Comparison of ENCODE assay signal across 23 mouse cellular contexts in the genomic region with DNA sequence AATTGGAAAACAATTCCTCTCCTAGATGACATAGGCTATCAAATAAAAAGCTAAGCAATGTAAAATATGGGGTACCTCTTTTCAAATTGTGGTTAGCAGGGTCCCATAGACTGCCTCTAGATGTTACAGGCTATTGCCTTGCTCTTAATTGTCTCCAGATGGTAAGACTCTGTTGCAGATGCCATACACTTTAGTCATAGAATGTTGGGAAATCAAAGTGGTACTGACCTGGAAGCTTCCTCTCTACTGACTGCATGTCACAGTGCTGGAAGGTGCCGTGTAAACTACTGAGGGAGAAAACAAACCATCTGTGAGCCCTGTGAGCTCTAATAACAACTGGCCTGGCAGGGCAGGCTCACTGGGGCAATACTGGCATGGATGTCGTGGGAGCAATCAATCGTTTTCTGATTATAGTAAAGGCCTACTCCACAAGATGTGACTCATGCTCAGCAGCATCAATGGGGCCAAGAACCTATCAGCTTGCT.
DNase-seq lines count a peak whose midpoint lies in the region; ATAC-seq and TF ChIP-seq lines count a peak whose summit lies in the region.
"Had no signal": no experiment of that assay in that cellular context is flagged by ENCODE, and none has a peak within 500 bp of the region (broad histone marks: within the 10 kb centered on the region; RNA-seq: fewer than 3 reads in every experiment).

No protein-coding gene starts in this region.

- H3K27ac ChIP-seq in intestine, embryonic 14.5 days (ENCODE audit: low read depth) = no peak overlapping the region
- H3K27ac ChIP-seq in intestine, embryonic 15.5 days = no peak overlapping the region
- H3K27ac ChIP-seq in midbrain, embryonic 15.5 days = no peak overlapping the region
- H3K27ac ChIP-seq: embryonic facial prominence, embryonic 12.5 days; forebrain, embryonic 10.5 days; forebrain, embryonic 12.5 days had no signal

- no peaks in the 10 kb centered on the region for H3K79me3 ChIP-seq in C2C12 (ENCODE audit: low read depth)

- TF ChIP-seq POLR2A in myocyte (IDR thresholded peaks at IDR 0.05; ENCODE audit: insufficient read length, low read depth) = no peak

- no peak overlapping the region for H3K4me2 ChIP-seq in intestine, embryonic 14.5 days (ENCODE audit: low read length)
- no peak overlapping the region for H3K4me2 ChIP-seq in intestine, embryonic 15.5 days (replicated peaks)
- no peak overlapping the region for H3K4me2 ChIP-seq in myocyte (ENCODE audit: low read depth)
- H3K4me2 ChIP-seq in midbrain, embryonic 15.5 days = no peak overlapping the region
- H3K4me2 ChIP-seq: embryonic facial prominence, embryonic 12.5 days; forebrain, embryonic 12.5 days had no signal

- no peak overlapping the region for H3K4me3 ChIP-seq in intestine, embryonic 14.5 days (ENCODE audit: low read depth, low read length)
- H3K4me3 ChIP-seq in intestine, embryonic 15.5 days (replicated peaks) = no peak overlapping the region
- H3K4me3 ChIP-seq in C2C12 (ENCODE audit: insufficient read depth, poor library complexity, severe bottlenecking) (no peak overlapping the region), myocyte (no peak overlapping the region)
- H3K4me3 ChIP-seq in midbrain, embryonic 15.5 days = no peak overlapping the region
- H3K4me3 ChIP-seq: embryonic facial prominence, embryonic 12.5 days; forebrain, embryonic 10.5 days; forebrain, embryonic 12.5 days had no signal

- H3K79me2 ChIP-seq in C2C12 (ENCODE audit: control insufficient read depth, insufficient read depth) (no peaks in the 10 kb centered on the region), myocyte (ENCODE audit: control insufficient read depth, insufficient read depth) (no peaks in the 10 kb centered on the region)

- no peaks in the 10 kb centered on the region for H3K4me1 ChIP-seq in intestine, embryonic 14.5 days (replicated peaks; ENCODE audit: control insufficient read depth, insufficient read depth, low read length)
- no peaks in the 10 kb centered on the region for H3K4me1 ChIP-seq in intestine, embryonic 15.5 days (replicated peaks)
- no peaks in the 10 kb centered on the region for H3K4me1 ChIP-seq in midbrain, embryonic 15.5 days
- H3K4me1 ChIP-seq: forebrain, embryonic 12.5 days had no signal

- 89% methylated on average over 3 of the region's 3 CpGs for WGBS in intestine, embryonic 14.5 days
- 78% methylated on average over 3 of the region's 3 CpGs for WGBS in intestine, embryonic 15.5 days
- 87% methylated on average over 3 of the region's 3 CpGs for WGBS in midbrain, embryonic 15.5 days

- DNase-seq in intestine, embryonic 14.5 days (ENCODE audit: low spot score) = peak; percentile 25
- DNase-seq in NIH3T3 (ENCODE audit: low read depth) = peak; percentile 77
- no peak for DNase-seq in adrenal gland, adult 2 months
- DNase-seq in kidney, adult 9 months = no peak
- DNase-seq: adrenal gland, postnatal 10 days; adrenal gland, postnatal 25 days; B cell, adult 2 months; cerebellum, adult 11 months; cerebellum, adult 18-20 months; cerebellum, adult 8-10 months; cerebellum, adult 9-11 months; cerebellum, postnatal 14 days; cerebellum, postnatal 36 days; embryo, embryonic 11 days had no signal

- no peaks in the 10 kb centered on the region for H3K36me3 ChIP-seq in intestine, embryonic 14.5 days (ENCODE audit: control insufficient read depth, insufficient read depth, low read length)
- no peaks in the 10 kb centered on the region for H3K36me3 ChIP-seq in intestine, embryonic 15.5 days
- H3K36me3 ChIP-seq in C2C12 (ENCODE audit: control insufficient read depth, insufficient read depth) (no peaks in the 10 kb centered on the region), myocyte (ENCODE audit: control insufficient read depth, insufficient read depth) (no peaks in the 10 kb centered on the region)
- H3K36me3 ChIP-seq in midbrain, embryonic 15.5 days (replicated peaks) = no peaks in the 10 kb centered on the region
- H3K36me3 ChIP-seq: embryonic facial prominence, embryonic 12.5 days; forebrain, embryonic 10.5 days; forebrain, embryonic 12.5 days had no signal

- H3K9me3 ChIP-seq in intestine, embryonic 14.5 days (ENCODE audit: control insufficient read depth, low read length) = no peaks in the 10 kb centered on the region
- H3K9me3 ChIP-seq in intestine, embryonic 15.5 days = no peaks in the 10 kb centered on the region
- no peaks in the 10 kb centered on the region for H3K9me3 ChIP-seq in midbrain, embryonic 15.5 days
- H3K9me3 ChIP-seq: forebrain, embryonic 10.5 days; forebrain, embryonic 12.5 days had no signal

- H3K9ac ChIP-seq in intestine, embryonic 14.5 days (ENCODE audit: low read length) = no peak overlapping the region
- no peak overlapping the region for H3K9ac ChIP-seq in intestine, embryonic 15.5 days
- no peak overlapping the region for H3K9ac ChIP-seq in midbrain, embryonic 15.5 days
- H3K9ac ChIP-seq: embryonic facial prominence, embryonic 12.5 days; forebrain, embryonic 12.5 days had no signal

- no peak overlapping the region for H3ac ChIP-seq in C2C12 (ENCODE audit: control insufficient read depth, insufficient read length, low read depth)
- H3ac ChIP-seq in myocyte (ENCODE audit: control insufficient read depth, insufficient read length) = no peak overlapping the region

- TF ChIP-seq CTCF in C2C12 (IDR thresholded peaks at IDR 0.05; ENCODE audit: control insufficient read depth, insufficient read depth, insufficient read length) = no peak

- H3K27me3 ChIP-seq in intestine, embryonic 14.5 days (replicated peaks; ENCODE audit: control insufficient read depth, insufficient read depth, low read length) = no peaks in the 10 kb centered on the region
- H3K27me3 ChIP-seq in intestine, embryonic 15.5 days (replicated peaks) = no peaks in the 10 kb centered on the region
- H3K27me3 ChIP-seq in C2C12 (ENCODE audit: control insufficient read depth, insufficient read depth, insufficient read length) (peaks cover 4% of the 10 kb centered on the region), myocyte (ENCODE audit: control insufficient read depth, insufficient read depth, insufficient read length) (peaks cover 4% of the 10 kb centered on the region)
- no peaks in the 10 kb centered on the region for H3K27me3 ChIP-seq in midbrain, embryonic 15.5 days (replicated peaks)
- H3K27me3 ChIP-seq: embryonic facial prominence, embryonic 12.5 days; forebrain, embryonic 12.5 days had no signal

- ATAC-seq in intestine, embryonic 14.5 days (replicated peaks; ENCODE audit: low FRiP score, low TSS enrichment, low read depth) = no peak
- ATAC-seq in intestine, embryonic 15.5 days = no peak
- no peak for ATAC-seq in midbrain, embryonic 15.5 days (replicated peaks)
- ATAC-seq: forebrain, embryonic 14.5 days; forebrain, embryonic 16.5 days had no signal

TF ChIP-seq in C2C12, 6 proteins besides CTCF, POLR2A, EP300 and RAD21:
- TF ChIP-seq MYOG (IDR thresholded peaks at IDR 0.05; ENCODE audit: control insufficient read depth, extremely low read depth, insufficient read length) (no peak), FOSL1 (IDR thresholded peaks at IDR 0.05; ENCODE audit: insufficient read depth, low read length, poor library complexity, severe bottlenecking) (no peak), CEBPB (IDR thresholded peaks at IDR 0.05; ENCODE audit: low read depth) (peak; percentile 74), MAX (IDR thresholded peaks at IDR 0.05) (no peak)

TF ChIP-seq in myocyte, 11 proteins besides CTCF, POLR2A, EP300 and RAD21:
- TF ChIP-seq POLR2AphosphoS2 (IDR thresholded peaks at IDR 0.05; ENCODE audit: insufficient read length, low read depth) (no peak), CEBPB (IDR thresholded peaks at IDR 0.05; ENCODE audit: insufficient read depth, poor library complexity, severe bottlenecking) (peak; percentile 52; the same call in 1 of the 2 replicates)

Comparison
In these comparisons a context has a peak if more than half of its experiments do, and no peak if none do; other contexts are left out.
1. DNase-seq: peak in intestine, embryonic 14.5 days (single experiment) and NIH3T3 (single experiment); none in adrenal gland, adult 2 months (single experiment) and kidney, adult 9 months (single experiment).